Mouse (Mus musculus) intestine, embryonic 15.5 days (tissue): Measurements from ENCODE around the gene Dpy19l3. TPM values are rescaled to one million over a fixed set of nuclear protein-coding genes. Genes with fewer than 3 reads are reported as not detected.
A peak's percentile ranks its signal among the peaks of the same experiment; 100 is the strongest.

ENCODE experiments used
- ATAC-seq: fragments of 200-750 bp; cut with Nextera tagmentation; 2 replicates; pipeline ENCODE4 v1.8.0; 2017; ENCODE audit warnings: moderate TSS enrichment, moderate library complexity
- H3K27ac ChIP-seq: fragments of 300-500 bp; sonication (generic); 2 replicates; pipeline ENCODE4 v1.5.1; 2015; ENCODE audit warnings: mild to moderate bottlenecking, inconsistent platforms
- H3K27me3 ChIP-seq: fragments of 300-500 bp; sonication (generic); replicated peaks from 2 replicates; pipeline ENCODE4 v1.6.1; 2015; ENCODE audit warnings: inconsistent platforms
- H3K36me3 ChIP-seq: fragments of 300-500 bp; sonication (generic); 2 replicates; pipeline ENCODE4 v1.6.1; 2015; ENCODE audit warnings: inconsistent platforms
- H3K4me1 ChIP-seq: fragments of 300-500 bp; sonication (generic); replicated peaks from 2 replicates; pipeline ENCODE4 v1.6.1; 2015; ENCODE audit warnings: inconsistent platforms
- H3K4me2 ChIP-seq: fragments of 300-500 bp; sonication (generic); replicated peaks from 2 replicates; pipeline ENCODE4 v1.6.1; 2015; ENCODE audit warnings: mild to moderate bottlenecking, inconsistent platforms
- H3K4me3 ChIP-seq: fragments of 300-500 bp; sonication (generic); replicated peaks from 2 replicates; pipeline ENCODE4 v1.5.1; 2015; ENCODE audit warnings: inconsistent platforms
- H3K9ac ChIP-seq: fragments of 300-500 bp; sonication (generic); 2 replicates; pipeline ENCODE4 v1.6.1; 2015; ENCODE audit warnings: inconsistent platforms
- H3K9me3 ChIP-seq: fragments of 300-500 bp; sonication (generic); 2 replicates; pipeline ENCODE4 v1.6.1; 2016; ENCODE audit warnings: inconsistent platforms
- WGBS: fragments of 180-500 bp; shearing (Covaris S2); methylation state at CpG from one replicate; pipeline ENCODE4 v1.1.7; 2015; 5-methylcytosine and 5-hydroxymethylcytosine counted together
- polyA plus RNA-seq: library from polyadenylated mRNA; unstranded; fragments of >200 nt; fragmentation: Nextera tagmentation; extraction: Ambion mirVana; gene quantifications from 2 replicates; pipeline ENCODE4 v1.2.1, GENCODE M21; 2015

Gene Dpy19l3
- polyA plus RNA-seq, 1 experiment from 2014 or later, result 17.5 TPM

DNA sequence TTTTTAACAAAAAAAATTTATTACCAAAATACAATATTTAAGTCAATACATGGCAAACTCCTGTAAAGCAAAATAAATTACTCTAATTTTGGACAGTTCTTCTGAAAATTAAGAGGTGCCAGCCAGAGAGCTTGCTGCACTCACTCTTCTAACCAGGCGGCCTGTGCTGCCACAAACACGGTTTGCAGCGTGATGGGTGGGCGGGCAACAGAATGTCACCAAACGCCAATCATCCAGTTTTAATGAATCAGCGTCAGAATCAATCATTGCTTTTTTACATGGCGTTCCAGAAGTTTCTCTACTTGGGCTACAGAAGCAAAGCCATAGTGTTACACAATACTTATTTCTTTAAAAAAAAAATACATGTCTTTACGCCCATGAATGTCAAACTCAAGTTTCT, 18.1 kb upstream of the Dpy19l3 start:
- 91% methylated on average over 8 of the region's 8 CpGs for WGBS
- Histone ChIP-seq H3K27ac (no peak overlapping the region), H3K36me3 (peaks cover 31% of the 10 kb centered on the region), H3K4me3 (no peak overlapping the region), H3K4me2 (no peak overlapping the region), H3K9ac (no peak overlapping the region), H3K9me3 (no peaks in the 10 kb centered on the region), H3K4me1 (no peaks in the 10 kb centered on the region), H3K27me3 (no peaks in the 10 kb centered on the region)
- ATAC-seq, result no peak

GRCm38 (mm10) chr7:35771106-35771505, 16.9 kb upstream of the Dpy19l3 start:
- no peak overlapping the region for H3K9ac ChIP-seq
- H3K9me3 ChIP-seq, result no peaks in the 10 kb centered on the region
- H3K36me3 ChIP-seq, result peaks cover 22% of the 10 kb centered on the region
- no peak overlapping the region for H3K27ac ChIP-seq
- ATAC-seq, result no peak
- H3K4me2 ChIP-seq, result no peak overlapping the region
- no peaks in the 10 kb centered on the region for H3K4me1 ChIP-seq
- no peak overlapping the region for H3K4me3 ChIP-seq
- no peaks in the 10 kb centered on the region for H3K27me3 ChIP-seq

DNA sequence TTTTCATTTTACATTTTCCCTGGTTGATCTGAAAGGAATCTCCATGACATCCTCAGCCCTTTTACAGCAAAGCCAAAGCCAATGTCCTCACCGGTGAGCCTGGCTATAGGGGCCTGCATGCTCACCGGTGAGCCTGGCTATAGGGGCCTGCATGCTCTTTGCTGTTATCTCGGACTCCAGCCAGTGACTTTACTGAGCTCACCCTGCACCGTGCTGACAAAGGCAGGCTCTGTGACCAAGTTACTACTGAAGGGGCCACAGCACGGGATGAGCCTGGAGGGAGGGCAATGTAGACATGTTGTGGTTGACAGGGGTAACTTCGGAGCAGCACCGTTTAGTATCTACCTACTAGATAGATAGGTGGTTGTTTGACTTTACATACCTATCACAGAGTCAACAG, 15.9 kb upstream of the Dpy19l3 start:
- no peaks in the 10 kb centered on the region for H3K4me1 ChIP-seq
- no peak overlapping the region for H3K4me3 ChIP-seq
- H3K36me3 ChIP-seq, result peaks cover 14% of the 10 kb centered on the region
- no peak overlapping the region for H3K27ac ChIP-seq
- no peaks in the 10 kb centered on the region for H3K9me3 ChIP-seq
- no peak for ATAC-seq
- no peaks in the 10 kb centered on the region for H3K27me3 ChIP-seq
- WGBS, result 71% methylated on average over 7 of the region's 7 CpGs
- no peak overlapping the region for H3K9ac ChIP-seq
- no peak overlapping the region for H3K4me2 ChIP-seq

DNA sequence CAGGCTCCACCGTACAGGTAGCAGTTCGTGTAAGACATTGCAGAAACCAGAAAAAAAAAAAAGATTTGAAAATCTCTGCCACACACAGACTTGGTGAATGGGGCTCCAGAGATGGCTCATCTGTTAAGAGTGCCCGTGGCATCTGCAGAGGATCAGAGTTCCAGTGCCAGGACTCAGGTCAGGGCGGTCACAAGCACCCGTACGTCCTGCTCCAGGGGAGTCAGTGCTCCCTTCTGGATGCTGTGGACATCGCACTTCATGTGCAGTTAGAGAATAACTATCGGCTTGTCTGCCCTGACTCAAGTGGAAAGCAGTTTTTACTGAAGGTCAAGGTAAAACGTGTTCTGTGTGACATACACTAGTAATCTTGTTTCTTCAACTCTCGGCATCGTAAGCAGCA, 10.2 kb upstream of the Dpy19l3 start:
- Histone ChIP-seq H3K4me3 (no peak overlapping the region), H3K27ac (no peak overlapping the region), H3K36me3 (no peaks in the 10 kb centered on the region), H3K9me3 (no peaks in the 10 kb centered on the region), H3K4me2 (no peak overlapping the region), H3K4me1 (no peaks in the 10 kb centered on the region), H3K27me3 (no peaks in the 10 kb centered on the region), H3K9ac (no peak overlapping the region)
- ATAC-seq, result no peak
- 89% methylated on average over 11 of the region's 11 CpGs for WGBS

DNA sequence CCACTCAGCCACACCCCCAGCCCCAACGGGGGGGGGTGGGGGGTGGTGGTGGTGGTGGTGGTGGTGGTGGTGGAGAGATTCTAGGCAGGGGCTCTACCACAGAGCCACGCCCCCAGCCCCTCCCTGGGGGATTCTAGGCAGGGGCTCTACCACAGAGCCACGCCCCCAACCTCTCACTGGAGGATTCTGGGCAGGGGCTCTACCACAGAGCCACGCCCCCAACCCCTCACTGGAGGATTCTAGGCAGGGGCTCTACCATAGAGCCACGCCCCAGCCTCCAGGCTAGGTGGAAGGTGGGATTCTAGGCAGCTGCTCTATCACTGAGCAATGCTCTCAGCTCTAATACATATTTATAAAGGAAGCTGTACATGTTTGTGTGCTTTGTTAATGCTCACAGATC, 7.5 kb upstream of the Dpy19l3 start:
- no peaks in the 10 kb centered on the region for H3K36me3 ChIP-seq
- H3K4me3 ChIP-seq, result no peak overlapping the region
- no peak overlapping the region for H3K9ac ChIP-seq
- ATAC-seq, result no peak
- WGBS, result 74% methylated on average over 5 of the region's 5 CpGs
- no peaks in the 10 kb centered on the region for H3K4me1 ChIP-seq
- no peak overlapping the region for H3K27ac ChIP-seq
- no peaks in the 10 kb centered on the region for H3K27me3 ChIP-seq
- no peak overlapping the region for H3K4me2 ChIP-seq
- H3K9me3 ChIP-seq, result no peaks in the 10 kb centered on the region

- ATAC-seq, result no peak
- H3K27ac ChIP-seq, result no peak overlapping the region
- no peak overlapping the region for H3K9ac ChIP-seq
- no peaks in the 10 kb centered on the region for H3K9me3 ChIP-seq
- WGBS, result 22% methylated on average over 2 of the region's 2 CpGs
- no peaks in the 10 kb centered on the region for H3K27me3 ChIP-seq
- H3K36me3 ChIP-seq, result no peaks in the 10 kb centered on the region
- H3K4me3 ChIP-seq, result no peak overlapping the region
- H3K4me2 ChIP-seq, result no peak overlapping the region
- H3K4me1 ChIP-seq, result 0 out of 2 replicates have a peak, but pooled peaks cover 1% of the 10 kb centered on the region
These were observed 5.3 kb upstream of the Dpy19l3 start for GRCm38 (mm10) chr7:35759602-35760001.

- no peak overlapping the region for H3K9ac ChIP-seq
- peaks cover 5% of the 10 kb centered on the region; the same call in 1 of the 2 replicates for H3K4me1 ChIP-seq
- H3K36me3 ChIP-seq, result no peaks in the 10 kb centered on the region
- WGBS, result 34% methylated on average over 14 of the region's 14 CpGs
- no peak overlapping the region for H3K4me2 ChIP-seq
- H3K27ac ChIP-seq, result no peak overlapping the region
- H3K4me3 ChIP-seq, result no peak overlapping the region
- H3K27me3 ChIP-seq, result no peaks in the 10 kb centered on the region
- ATAC-seq, result no peak
- H3K9me3 ChIP-seq, result no peaks in the 10 kb centered on the region
These were observed 2.5 kb upstream of the Dpy19l3 start for GRCm38 (mm10) chr7:35756510-35757440.

DNA sequence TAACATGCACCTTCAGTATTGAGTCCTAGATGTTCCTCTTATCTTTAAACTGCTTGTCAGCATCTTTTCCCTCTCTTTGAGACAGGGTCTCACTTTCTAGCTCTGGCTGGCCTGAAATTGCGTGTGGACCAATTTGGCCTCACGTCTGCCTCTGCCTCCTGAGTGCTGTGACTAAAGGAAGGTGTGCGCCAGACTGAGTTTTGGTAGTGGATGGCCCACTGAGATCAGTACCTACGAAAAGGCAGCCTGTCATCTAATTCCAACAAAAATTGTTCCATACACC, 573 bp upstream of the Dpy19l3 start:
- 73% methylated on average over 4 of the region's 4 CpGs for WGBS
- H3K9ac ChIP-seq, result peak overlapping the region; percentile 47; the same call in 1 of the 2 replicates

GRCm38 (mm10) chr7:35753319-35754032, 778 bp downstream of the Dpy19l3 start:
- Histone ChIP-seq H3K4me1 (peaks cover 5% of the 10 kb centered on the region; the same call in 1 of the 2 replicates), H3K9me3 (no peaks in the 10 kb centered on the region), H3K4me2 (peak overlapping the region; percentile 95), H3K9ac (peak overlapping the region; percentile 70), H3K27me3 (no peaks in the 10 kb centered on the region), H3K36me3 (peaks cover under 1% of the 10 kb centered on the region; the same call in 1 of the 2 replicates), H3K27ac (no peak overlapping the region), H3K4me3 (peak overlapping the region; percentile 89)
- ATAC-seq, result peak; percentile 34
- WGBS, result 5% methylated on average over 15 of the region's 15 CpGs

More for the DNA sequence above, 573 bp upstream of the Dpy19l3 start:
- Histone ChIP-seq H3K4me1 (peaks cover 5% of the 10 kb centered on the region; the same call in 1 of the 2 replicates), H3K27me3 (no peaks in the 10 kb centered on the region), H3K9me3 (no peaks in the 10 kb centered on the region), H3K27ac (0 out of 2 replicates have a peak overlapping the region, but pooled peaks have one; percentile 17), H3K4me3 (peak overlapping the region; percentile 89), H3K4me2 (peak overlapping the region; percentile 95), H3K36me3 (no peaks in the 10 kb centered on the region)
- no peak for ATAC-seq

- no peak for ATAC-seq
- Histone ChIP-seq H3K4me1 (peaks cover 5% of the 10 kb centered on the region; the same call in 1 of the 2 replicates), H3K27ac (no peak overlapping the region), H3K9me3 (no peaks in the 10 kb centered on the region), H3K4me3 (no peak overlapping the region), H3K36me3 (peaks cover 9% of the 10 kb centered on the region), H3K9ac (no peak overlapping the region), H3K4me2 (no peak overlapping the region), H3K27me3 (no peaks in the 10 kb centered on the region)
- 92% methylated on average over 9 of the region's 9 CpGs for WGBS
These were observed 3.4 kb downstream of the Dpy19l3 start for GRCm38 (mm10) chr7:35750873-35751272.

GRCm38 (mm10) chr7:35747397-35747964, 6.8 kb downstream of the Dpy19l3 start:
- Histone ChIP-seq H3K27ac (no peak overlapping the region), H3K27me3 (no peaks in the 10 kb centered on the region), H3K4me3 (no peak overlapping the region), H3K4me1 (no peaks in the 10 kb centered on the region), H3K9ac (no peak overlapping the region), H3K4me2 (no peak overlapping the region), H3K9me3 (no peaks in the 10 kb centered on the region), H3K36me3 (peaks cover 12% of the 10 kb centered on the region)
- ATAC-seq, result no peak
- WGBS, result 86% methylated on average over 14 of the region's 14 CpGs

DNA sequence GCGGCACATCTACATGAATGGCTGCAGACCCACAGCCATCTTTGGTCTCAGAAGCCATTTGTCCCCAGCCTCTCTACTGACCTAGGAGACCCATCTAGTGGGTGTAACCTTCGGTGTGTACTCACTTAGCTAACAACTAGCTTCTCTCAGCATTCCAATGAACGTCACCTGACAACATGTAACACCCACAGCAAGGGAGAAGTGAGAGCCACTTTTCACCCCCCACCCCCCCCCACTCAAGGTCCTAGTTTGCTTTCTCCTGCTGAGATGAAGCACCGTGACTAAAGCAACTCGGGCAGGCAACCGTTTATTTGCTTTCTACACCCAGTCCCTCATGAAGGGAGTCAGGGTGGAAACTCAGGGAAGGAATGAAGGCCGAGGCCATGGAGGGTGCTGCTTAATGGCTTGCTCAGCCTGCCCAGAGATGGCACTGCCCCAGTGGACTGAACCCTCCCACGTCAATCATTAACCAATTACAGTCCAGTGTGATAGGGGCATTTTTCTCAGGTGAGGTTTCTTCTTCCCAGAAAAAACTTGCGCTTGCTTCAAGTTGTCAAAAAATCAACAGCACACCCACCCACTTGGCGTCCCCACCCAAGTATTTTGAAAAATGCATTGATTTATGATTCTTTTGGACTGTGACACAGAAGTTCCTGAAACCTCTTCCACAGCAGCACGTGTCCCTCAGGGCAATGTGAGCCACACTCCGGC, 7.4 kb downstream of the Dpy19l3 start:
- H3K27me3 ChIP-seq, result no peaks in the 10 kb centered on the region
- WGBS, result 93% methylated on average over 12 of the region's 12 CpGs
- no peaks in the 10 kb centered on the region for H3K4me1 ChIP-seq
- H3K27ac ChIP-seq, result no peak overlapping the region
- no peaks in the 10 kb centered on the region for H3K9me3 ChIP-seq
- no peak overlapping the region for H3K9ac ChIP-seq
- H3K36me3 ChIP-seq, result peaks cover 12% of the 10 kb centered on the region
- no peak for ATAC-seq
- no peak overlapping the region for H3K4me3 ChIP-seq
- H3K4me2 ChIP-seq, result no peak overlapping the region
